Mouse (Mus musculus) intestine, embryonic 14.5 days (tissue): Measurements from ENCODE around the gene Tgds. TPM values are rescaled to one million over a fixed set of nuclear protein-coding genes. Genes with fewer than 3 reads are reported as not detected.
"Not testable (repeated sequence)": the region's sequence is repeated elsewhere in the genome, so short reads cannot be mapped to it uniquely, and the experiment has no call there.

Experiments used
- ATAC-seq: fragments of 200-750 bp; cut with Nextera tagmentation; replicated peaks from 2 replicates; pipeline ENCODE4 v1.8.0; 2017; ENCODE audit warnings: low read depth, moderate number of reproducible peaks, moderate TSS enrichment, moderate library complexity; ENCODE audit not compliant: low FRiP score, low TSS enrichment
- DNase-seq: peaks from one replicate; pipeline ENCODE4 v3.0.0-alpha.2; 2018; ENCODE audit warnings: low spot score
- H3K27ac ChIP-seq: fragments of 300-500 bp; sonication (generic); 2 replicates; pipeline ENCODE4 v1.5.1; 2014; ENCODE audit warnings: low read depth, mild to moderate bottlenecking, control low read depth
- H3K27me3 ChIP-seq: fragments of 300-500 bp; sonication (generic); replicated peaks from 2 replicates; pipeline ENCODE4 v1.6.1; 2014; ENCODE audit warnings: low read length, control low read depth; ENCODE audit not compliant: control insufficient read depth, insufficient read depth
- H3K36me3 ChIP-seq: fragments of 300-500 bp; sonication (generic); 2 replicates; pipeline ENCODE4 v1.6.1; 2014; ENCODE audit warnings: low read length, control low read depth; ENCODE audit not compliant: control insufficient read depth, insufficient read depth
- H3K4me1 ChIP-seq: fragments of 300-500 bp; sonication (generic); replicated peaks from 2 replicates; pipeline ENCODE4 v1.6.1; 2014; ENCODE audit warnings: low read length, control low read depth, mixed read lengths; ENCODE audit not compliant: control insufficient read depth, insufficient read depth
- H3K4me2 ChIP-seq: fragments of 300-500 bp; sonication (generic); 2 replicates; pipeline ENCODE4 v1.6.1; 2014; ENCODE audit warnings: low read length
- H3K4me3 ChIP-seq: fragments of 300-500 bp; sonication (generic); 2 replicates; pipeline ENCODE4 v1.5.1; 2014; ENCODE audit warnings: low read depth, low read length, control low read depth, mixed read lengths
- H3K9ac ChIP-seq: fragments of 300-500 bp; sonication (generic); 2 replicates; pipeline ENCODE4 v1.6.1; 2014; ENCODE audit warnings: mild to moderate bottlenecking, low read length
- H3K9me3 ChIP-seq: fragments of 300-500 bp; sonication (generic); 2 replicates; pipeline ENCODE4 v1.6.1; 2016; ENCODE audit warnings: low read length, control low read depth; ENCODE audit not compliant: control insufficient read depth
- WGBS: fragments of 180-500 bp; shearing (Covaris S2); extraction: QIAGEN DNeasy Blood & Tissue Kit; methylation state at CpG from one replicate; pipeline ENCODE4 v1.1.7; 2014; 5-methylcytosine and 5-hydroxymethylcytosine counted together
- polyA plus RNA-seq: library from polyadenylated mRNA; unstranded; fragments of >200 nt; fragmentation: Nextera tagmentation; extraction: Ambion mirVana; gene quantifications from 2 replicates; pipeline ENCODE4 v1.2.1, GENCODE M21; 2014

Tgds gene
- polyA plus RNA-seq, 1 experiment from 2014 or later: 32.9 TPM

- H3K27ac ChIP-seq: no peak overlapping the region
- WGBS: 97% methylated on average over 4 of the region's 4 CpGs
- no peak for ATAC-seq
These were observed 36.2 kb upstream of the Tgds start for GRCm38 (mm10) chr14:118168776-118169175.

GRCm38 (mm10) chr14:118162640-118163039, 30.1 kb upstream of the Tgds start:
- Histone ChIP-seq H3K9ac (no peak overlapping the region), H3K9me3 (no peaks in the 10 kb centered on the region), H3K27me3 (no peaks in the 10 kb centered on the region), H3K4me3 (no peak overlapping the region), H3K36me3 (peaks cover 51% of the 10 kb centered on the region), H3K4me1 (no peaks in the 10 kb centered on the region), H3K4me2 (no peak overlapping the region), H3K27ac (no peak overlapping the region)
- WGBS: 84% methylated on average over 14 of the region's 14 CpGs
- DNase-seq (no peak), ATAC-seq (no peak)

More at GRCm38 (mm10) chr14:118168776-118169175, 36.2 kb upstream of the Tgds start:
- Histone ChIP-seq H3K9me3 (no peaks in the 10 kb centered on the region), H3K4me1 (no peaks in the 10 kb centered on the region), H3K9ac (no peak overlapping the region), H3K4me3 (no peak overlapping the region), H3K27me3 (no peaks in the 10 kb centered on the region), H3K36me3 (0 out of 2 replicates have a peak, but pooled peaks cover 6% of the 10 kb centered on the region), H3K4me2 (no peak overlapping the region)
- DNase-seq: no peak

- Histone ChIP-seq H3K27ac (no peak overlapping the region), H3K4me2 (no peak overlapping the region), H3K9me3 (no peaks in the 10 kb centered on the region), H3K4me1 (no peaks in the 10 kb centered on the region), H3K4me3 (no peak overlapping the region), H3K9ac (no peak overlapping the region), H3K36me3 (peaks cover 51% of the 10 kb centered on the region), H3K27me3 (no peaks in the 10 kb centered on the region)
- 86% methylated on average over 3 of the region's 3 CpGs for WGBS
- ATAC-seq (no peak), DNase-seq (no peak)
These were observed 29.2 kb upstream of the Tgds start for GRCm38 (mm10) chr14:118161751-118162150.

DNA sequence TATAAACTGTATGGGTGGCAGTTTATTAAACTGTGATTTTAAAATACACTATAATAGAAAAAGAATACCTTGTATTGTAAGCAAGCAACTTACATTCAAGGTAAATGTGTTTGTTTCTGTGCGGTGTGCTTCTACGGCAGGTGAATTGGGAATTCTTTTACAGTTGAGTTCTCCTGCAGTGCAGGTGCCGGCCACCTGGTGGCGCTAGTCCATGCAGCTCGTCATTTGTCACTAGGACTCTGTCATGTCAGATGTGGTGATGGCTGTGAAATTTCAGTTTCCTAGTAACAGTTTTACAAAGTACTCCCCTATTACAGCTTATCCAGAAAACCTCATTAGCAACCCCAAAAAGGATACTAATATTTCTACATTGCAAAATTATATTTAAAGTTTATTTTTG, 24.6 kb upstream of the Tgds start:
- WGBS: 35% methylated on average over 5 of the region's 5 CpGs
- no peak overlapping the region for H3K9ac ChIP-seq
- H3K36me3 ChIP-seq: peaks cover 61% of the 10 kb centered on the region
- H3K27me3 ChIP-seq: no peaks in the 10 kb centered on the region
- no peak overlapping the region for H3K27ac ChIP-seq
- no peaks in the 10 kb centered on the region for H3K9me3 ChIP-seq
- DNase-seq (no peak), ATAC-seq (no peak)
- no peaks in the 10 kb centered on the region for H3K4me1 ChIP-seq
- no peak overlapping the region for H3K4me3 ChIP-seq
- no peak overlapping the region for H3K4me2 ChIP-seq

DNA sequence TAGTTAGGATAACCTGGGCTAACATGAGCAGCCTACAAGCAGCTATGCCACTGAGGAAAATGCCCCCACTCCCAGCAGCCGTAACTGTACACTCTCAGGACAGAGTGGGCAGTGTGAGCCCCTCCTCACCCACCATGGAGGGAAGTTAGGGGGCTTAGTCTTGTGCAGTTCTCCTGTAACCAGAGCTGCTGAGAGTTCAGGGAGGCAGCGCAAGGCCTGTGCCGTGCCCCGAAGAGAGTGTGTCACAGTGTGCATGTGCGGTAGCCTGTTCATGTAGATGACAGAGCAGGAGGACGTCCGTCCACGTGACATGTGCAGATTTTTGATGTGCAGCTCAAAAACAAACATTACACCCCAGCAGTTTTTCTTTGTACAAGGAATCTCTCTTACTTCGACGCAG, 24.2 kb upstream of the Tgds start:
- no peak overlapping the region for H3K4me2 ChIP-seq
- no peaks in the 10 kb centered on the region for H3K9me3 ChIP-seq
- H3K9ac ChIP-seq: no peak overlapping the region
- no peaks in the 10 kb centered on the region for H3K4me1 ChIP-seq
- 90% methylated on average over 10 of the region's 10 CpGs for WGBS
- peaks cover 57% of the 10 kb centered on the region for H3K36me3 ChIP-seq
- no peaks in the 10 kb centered on the region for H3K27me3 ChIP-seq
- no peak for DNase-seq
- H3K4me3 ChIP-seq: no peak overlapping the region
- no peak overlapping the region for H3K27ac ChIP-seq
- ATAC-seq: no peak

DNA sequence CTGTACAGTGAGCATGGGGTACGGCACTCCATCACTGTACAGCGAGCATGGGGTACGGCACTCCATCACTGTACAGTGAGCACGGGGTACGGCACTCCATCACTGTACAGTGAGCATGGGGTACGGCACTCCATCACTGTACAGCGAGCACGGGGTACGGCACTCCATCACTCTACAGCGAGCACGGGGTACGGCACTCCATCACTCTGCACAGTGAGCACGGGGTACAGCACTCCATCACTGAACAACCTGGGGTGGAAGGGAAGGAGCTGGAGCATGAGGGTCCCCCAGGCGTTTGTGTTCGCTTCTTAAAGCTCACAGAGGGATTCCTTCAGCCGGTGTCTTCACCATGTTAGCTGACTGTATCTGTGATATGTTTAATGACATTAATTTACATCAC, 23.5 kb upstream of the Tgds start:
- not testable (repeated sequence) for H3K9ac ChIP-seq, DNase-seq, H3K4me1 ChIP-seq, H3K27ac ChIP-seq, H3K9me3 ChIP-seq, H3K27me3 ChIP-seq, H3K4me3 ChIP-seq, H3K4me2 ChIP-seq, ATAC-seq
- peaks cover 52% of the 10 kb centered on the region for H3K36me3 ChIP-seq
- whole genome bisulfite sequencing: 94% methylated on average over 15 of the region's 16 CpGs

DNA sequence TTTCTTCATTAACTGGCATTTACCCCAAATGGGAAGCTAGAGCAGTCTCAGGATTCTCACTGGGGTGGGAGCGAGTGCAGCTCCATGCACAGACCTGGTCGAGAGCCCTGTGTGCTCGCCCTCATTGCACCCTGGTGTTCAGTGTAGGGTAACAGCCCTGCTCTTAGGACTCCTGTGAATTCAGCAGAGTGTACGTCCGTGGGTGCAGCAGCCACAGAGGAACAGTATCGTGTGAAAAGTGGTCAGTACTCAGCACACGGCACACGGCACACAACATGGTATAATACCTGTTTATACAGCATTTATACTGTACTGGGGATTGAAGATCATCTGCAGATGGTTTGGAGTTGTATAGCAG, 19.7 kb upstream of the Tgds start:
- Histone ChIP-seq H3K27me3 (no peaks in the 10 kb centered on the region), H3K9me3 (no peaks in the 10 kb centered on the region), H3K27ac (no peak overlapping the region), H3K36me3 (peaks cover 44% of the 10 kb centered on the region), H3K4me1 (no peaks in the 10 kb centered on the region), H3K4me2 (no peak overlapping the region), H3K4me3 (no peak overlapping the region), H3K9ac (no peak overlapping the region)
- no peak for ATAC-seq
- no peak for DNase-seq
- WGBS: 95% methylated on average over 8 of the region's 8 CpGs

GRCm38 (mm10) chr14:118151651-118152293, 19.2 kb upstream of the Tgds start:
- DNase-seq (no peak), ATAC-seq (no peak)
- H3K27ac ChIP-seq: no peak overlapping the region
- H3K9ac ChIP-seq: no peak overlapping the region
- H3K27me3 ChIP-seq: no peaks in the 10 kb centered on the region
- H3K4me1 ChIP-seq: no peaks in the 10 kb centered on the region
- H3K9me3 ChIP-seq: no peaks in the 10 kb centered on the region
- WGBS: 65% methylated on average over 5 of the region's 5 CpGs
- peaks cover 44% of the 10 kb centered on the region for H3K36me3 ChIP-seq
- H3K4me2 ChIP-seq: no peak overlapping the region
- no peak overlapping the region for H3K4me3 ChIP-seq
